Mouse (Mus musculus): Measurements from ENCODE around the gene Olfr986.

Gene Olfr986

GRCm38 (mm10) chr9:40216651-40217050 is 35.9 kb downstream of the Olfr986 start:
- DNase-seq (ENCODE audit: low read depth, low spot score), result no peak
- Histone ChIP-seq H3K27me3 (ENCODE audit: control insufficient read depth, insufficient read depth, low read length, poor library complexity, severe bottlenecking) (no peaks in the 10 kb centered on the region), H3K36me3 (ENCODE audit: control insufficient read depth, insufficient read depth, low read length, poor library complexity, severe bottlenecking) (no peaks in the 10 kb centered on the region)

GRCm38 (mm10) chr9:40224289-40224688 is 43.6 kb downstream of the Olfr986 start:
- Histone ChIP-seq H3K27me3 (ENCODE audit: control insufficient read depth, insufficient read depth, low read length, poor library complexity, severe bottlenecking) (no peaks in the 10 kb centered on the region), H3K36me3 (ENCODE audit: control insufficient read depth, insufficient read depth, low read length, poor library complexity, severe bottlenecking) (no peaks in the 10 kb centered on the region)
- no peak for DNase-seq (ENCODE audit: low read depth, low spot score)

GRCm38 (mm10) chr9:40227874-40228789 is 47.4 kb downstream of the Olfr986 start:
- H3K27me3 ChIP-seq (ENCODE audit: control insufficient read depth, insufficient read depth, low read length, poor library complexity, severe bottlenecking), result no peaks in the 10 kb centered on the region
- H3K36me3 ChIP-seq (ENCODE audit: control insufficient read depth, insufficient read depth, low read length, poor library complexity, severe bottlenecking), result no peaks in the 10 kb centered on the region
- DNase-seq (ENCODE audit: low read depth, low spot score), result peak; percentile 54

- Histone ChIP-seq H3K27me3 (ENCODE audit: control insufficient read depth, insufficient read depth, low read length, poor library complexity, severe bottlenecking) (no peaks in the 10 kb centered on the region), H3K36me3 (ENCODE audit: control insufficient read depth, insufficient read depth, low read length, poor library complexity, severe bottlenecking) (no peaks in the 10 kb centered on the region)
- no peak for DNase-seq (ENCODE audit: low read depth, low spot score)
Measured at GRCm38 (mm10) chr9:40228804-40229331, 48.1 kb downstream of the Olfr986 start.

- H3K36me3 ChIP-seq (ENCODE audit: control insufficient read depth, insufficient read depth, low read length, poor library complexity, severe bottlenecking), result no peaks in the 10 kb centered on the region
- DNase-seq (ENCODE audit: low read depth, low spot score), result no peak
- no peaks in the 10 kb centered on the region for H3K27me3 ChIP-seq (ENCODE audit: control insufficient read depth, insufficient read depth, low read length, poor library complexity, severe bottlenecking)
Measured at GRCm38 (mm10) chr9:40229479-40229878, 48.8 kb downstream of the Olfr986 start.

GRCm38 (mm10) chr9:40231019-40231418 is 50.3 kb downstream of the Olfr986 start:
- DNase-seq (ENCODE audit: low read depth, low spot score), result no peak
- no peaks in the 10 kb centered on the region for H3K27me3 ChIP-seq (ENCODE audit: control insufficient read depth, insufficient read depth, low read length, poor library complexity, severe bottlenecking)
- no peaks in the 10 kb centered on the region for H3K36me3 ChIP-seq (ENCODE audit: control insufficient read depth, insufficient read depth, low read length, poor library complexity, severe bottlenecking)

- Histone ChIP-seq H3K27me3 (ENCODE audit: control insufficient read depth, insufficient read depth, low read length, poor library complexity, severe bottlenecking) (no peaks in the 10 kb centered on the region), H3K36me3 (ENCODE audit: control insufficient read depth, insufficient read depth, low read length, poor library complexity, severe bottlenecking) (no peaks in the 10 kb centered on the region)
- no peak for DNase-seq (ENCODE audit: low read depth, low spot score)
Measured at GRCm38 (mm10) chr9:40234233-40235072, 53.7 kb downstream of the Olfr986 start.

GRCm38 (mm10) chr9:40235220-40235619 is 54.5 kb downstream of the Olfr986 start:
- Histone ChIP-seq H3K27me3 (ENCODE audit: control insufficient read depth, insufficient read depth, low read length, poor library complexity, severe bottlenecking) (no peaks in the 10 kb centered on the region), H3K36me3 (ENCODE audit: control insufficient read depth, insufficient read depth, low read length, poor library complexity, severe bottlenecking) (no peaks in the 10 kb centered on the region)
- no peak for DNase-seq (ENCODE audit: low read depth, low spot score)
